ENCODE assay signal across 7 mouse cellular contexts in the genomic region with DNA sequence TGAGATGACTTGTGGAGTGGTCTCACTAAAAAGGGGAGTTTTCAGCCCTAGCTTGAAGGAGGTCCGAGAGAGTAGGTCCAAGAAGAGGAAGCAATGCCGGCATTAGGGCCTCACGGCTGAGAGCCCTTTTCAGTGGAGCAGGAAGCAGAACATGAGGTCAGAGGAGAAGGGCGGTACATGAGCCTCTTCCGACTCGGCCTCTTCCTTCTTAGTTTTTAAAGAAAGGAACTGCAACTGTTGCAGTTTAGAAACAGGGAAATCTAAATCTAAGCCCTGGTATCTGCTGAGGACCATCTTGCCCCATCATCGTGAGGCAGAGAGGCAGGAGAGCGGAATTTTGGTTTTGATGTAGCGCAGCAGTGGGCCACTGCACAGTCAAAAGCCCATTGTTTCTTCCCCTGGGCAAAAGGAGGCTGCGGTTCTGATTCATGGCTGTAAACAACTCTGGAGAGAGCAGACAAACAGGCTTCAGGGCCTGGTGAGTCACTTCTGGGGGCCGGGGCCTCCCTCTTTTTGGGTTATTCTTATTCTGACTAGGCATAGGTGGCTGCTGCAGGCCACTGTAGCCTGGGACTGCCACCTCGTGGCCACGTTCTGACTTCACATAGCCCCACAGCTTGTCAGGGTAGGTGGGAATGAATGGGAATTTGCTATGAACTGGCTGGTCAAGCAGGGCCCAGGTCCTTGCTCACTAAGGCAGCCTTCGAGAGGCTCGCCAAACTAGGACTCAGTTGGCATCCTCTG. TPM values are rescaled to one million over a fixed set of nuclear protein-coding genes. Genes with fewer than 3 reads are reported as not detected.
A peak's percentile ranks its signal among the peaks of the same experiment; 100 is the strongest.
DNase-seq lines count a peak whose midpoint lies in the region; ATAC-seq lines count a peak whose summit lies in the region.

Slc25a45 (plus strand) TSS at position 191 of the 744 bp plus-strand sequence.

- peak; percentile 85 for ATAC-seq in inflammation-experienced regulatory T-cells, adult 6 months
- ATAC-seq in megakaryocyte progenitor cell, adult 5-6 weeks (replicated peaks; ENCODE audit: poor library complexity): peak; percentile 70

- peak; percentile 89 to 96 for DNase-seq in adrenal gland, adult (ENCODE audit: inconsistent age in 2 of 2, low spot score in 1 of 2)
- DNase-seq in embryo, embryonic 10 days (ENCODE audit: low spot score): peak; percentile 85
- peak; percentile 80 for DNase-seq in gastrocnemius, postnatal 14 days
- peak; percentile 64 to 85 for DNase-seq in left cerebral cortex, postnatal 10 days (ENCODE audit: extremely low spot score in 1 of 2, low spot score in 2 of 2)
- DNase-seq in right cerebral cortex, postnatal 4 days: peak; percentile 67

- intact Hi-C loops in gastrocnemius, postnatal 14 days (cut with DNase I; ENCODE audit: low total_unique reads): no loop called here
- intact Hi-C loops in left cerebral cortex, postnatal 10 days (cut with DNase I): loop anchor here (2.0 kb wide), 1 partner anchor 91 kb away; no protein-coding TSS in a partner anchor

RNA-seq across cellular contexts. Expression of gene Slc25a45, which starts in this region (rescaled TPM):
- total RNA-seq in gastrocnemius, postnatal 14 days (2021): 1 to 10 TPM; 2.1 to 2.3 TPM
- polyA plus RNA-seq in inflammation-experienced regulatory T-cells, adult 6 months (2017; shearing (Covaris generic)): 10 to 100 TPM; 48.8 to 54.8 (median 54.1) TPM
- 1 to 10 TPM; 3.4 to 3.8 TPM for total RNA-seq in left cerebral cortex, postnatal 10 days (2021)
- 28.7 and 30.5 TPM in 2 replicates for total RNA-seq in megakaryocyte progenitor cell, adult 5-6 weeks (2015)
- total RNA-seq in megakaryocyte progenitor cell, adult 5-6 weeks (2017): 30.2 and 39.5 TPM in 2 replicates

Comparison
In these comparisons a context has a peak if more than half of its experiments do, and no peak if none do; other contexts are left out.
1. Peak in every context shown above with its lines: DNase-seq and ATAC-seq.
2. RNA of gene Slc25a45 (total RNA-seq): 28.7 to 39.5 TPM in megakaryocyte progenitor cell, adult 5-6 weeks; 3.4 to 3.8 TPM in left cerebral cortex, postnatal 10 days and 2.1 to 2.3 TPM in gastrocnemius, postnatal 14 days; every median in the first group is over 4 times any median in the second.